Mouse (Mus musculus) limb, embryonic 13.5 days (tissue): ENCODE data around the gene Pdlim4. TPM values are rescaled to one million over a fixed set of nuclear protein-coding genes. Genes with fewer than 3 reads are reported as not detected.
A peak's percentile ranks its signal among the peaks of the same experiment; 100 is the strongest.

Experiments
- ATAC-seq: fragments of 200-750 bp; cut with Nextera tagmentation; 2 replicates; pipeline ENCODE4 v1.8.0; 2017; ENCODE audit warnings: low read depth, moderate number of reproducible peaks, moderate TSS enrichment; ENCODE audit not compliant: low FRiP score
- H3K27ac ChIP-seq: fragments of 300-500 bp; sonication (generic); 2 replicates; pipeline ENCODE4 v1.5.1; 2015; ENCODE audit warnings: inconsistent platforms, mild to moderate bottlenecking, moderate library complexity
- H3K27me3 ChIP-seq: fragments of 300-500 bp; sonication (generic); 2 replicates; pipeline ENCODE4 v1.6.1; 2015; ENCODE audit warnings: mild to moderate bottlenecking, inconsistent platforms
- H3K36me3 ChIP-seq: fragments of 300-500 bp; sonication (generic); 2 replicates; pipeline ENCODE4 v1.6.1; 2015; ENCODE audit warnings: inconsistent platforms, mild to moderate bottlenecking, moderate library complexity
- H3K4me1 ChIP-seq: fragments of 300-500 bp; sonication (generic); 2 replicates; pipeline ENCODE4 v1.6.1; 2015; ENCODE audit warnings: inconsistent platforms
- H3K4me2 ChIP-seq: fragments of 300-500 bp; sonication (generic); replicated peaks from 2 replicates; pipeline ENCODE4 v1.6.1; 2015; ENCODE audit warnings: inconsistent platforms, mild to moderate bottlenecking, moderate library complexity
- H3K4me3 ChIP-seq: fragments of 300-500 bp; sonication (generic); 2 replicates; pipeline ENCODE4 v1.5.1; 2015; ENCODE audit warnings: moderate library complexity, mild to moderate bottlenecking, inconsistent platforms
- H3K9ac ChIP-seq: fragments of 300-500 bp; sonication (generic); 2 replicates; pipeline ENCODE4 v1.6.1; 2015; ENCODE audit warnings: mild to moderate bottlenecking, inconsistent platforms
- H3K9me3 ChIP-seq: fragments of 300-500 bp; sonication (generic); 2 replicates; pipeline ENCODE4 v1.6.1; 2016; ENCODE audit warnings: inconsistent platforms
- WGBS: fragments of 180-500 bp; shearing (Covaris S2); methylation state at CpG from one replicate; pipeline ENCODE4 v1.1.7; 2015; 5-methylcytosine and 5-hydroxymethylcytosine counted together
- polyA plus RNA-seq: library from polyadenylated mRNA; unstranded; fragments of >200 nt; fragmentation: Nextera tagmentation; extraction: Ambion mirVana; gene quantifications from 2 replicates; pipeline ENCODE4 v1.2.1, GENCODE M21; 2015

Pdlim4 gene
- polyA plus RNA-seq, 1 experiment from 2014 or later, result 162 TPM

DNA sequence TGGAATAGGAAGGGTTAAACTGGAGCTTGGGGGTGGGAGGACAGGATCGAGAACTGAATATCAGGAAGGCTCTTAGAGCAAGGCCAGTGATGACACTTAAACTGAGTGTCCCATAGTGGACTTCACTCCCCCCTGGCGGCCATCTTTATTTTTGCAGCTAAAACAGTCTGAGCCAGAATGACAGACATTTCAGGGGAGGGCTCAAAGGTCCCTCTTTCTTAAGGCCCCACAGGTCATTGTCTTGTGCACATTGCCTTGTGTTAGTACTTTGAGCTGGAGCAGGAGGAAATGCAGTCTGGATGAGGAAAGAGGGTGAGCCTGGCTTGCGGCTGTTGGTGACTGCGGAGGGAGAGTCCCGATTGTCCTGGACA lies 20.1 kb upstream of the Pdlim4 start:
- no peak overlapping the region for H3K27ac ChIP-seq
- 45% methylated on average over 5 of the region's 5 CpGs for WGBS
- no peaks in the 10 kb centered on the region for H3K27me3 ChIP-seq
- no peaks in the 10 kb centered on the region for H3K36me3 ChIP-seq
- H3K4me3 ChIP-seq, result no peak overlapping the region
- H3K9me3 ChIP-seq, result no peaks in the 10 kb centered on the region
- H3K4me1 ChIP-seq, result peaks cover 17% of the 10 kb centered on the region
- H3K9ac ChIP-seq, result no peak overlapping the region
- no peak overlapping the region for H3K4me2 ChIP-seq
- 0 out of 2 replicates have a peak, but pooled peaks have one; percentile 24 for ATAC-seq

GRCm38 (mm10) chr11:54088253-54088946 lies 19.6 kb upstream of the Pdlim4 start:
- Histone ChIP-seq H3K4me3 (no peak overlapping the region), H3K4me1 (peaks cover 17% of the 10 kb centered on the region), H3K27ac (no peak overlapping the region), H3K9ac (no peak overlapping the region), H3K27me3 (no peaks in the 10 kb centered on the region), H3K9me3 (no peaks in the 10 kb centered on the region), H3K36me3 (no peaks in the 10 kb centered on the region), H3K4me2 (no peak overlapping the region)
- ATAC-seq, result no peak
- 81% methylated on average over 7 of the region's 7 CpGs for WGBS

DNA sequence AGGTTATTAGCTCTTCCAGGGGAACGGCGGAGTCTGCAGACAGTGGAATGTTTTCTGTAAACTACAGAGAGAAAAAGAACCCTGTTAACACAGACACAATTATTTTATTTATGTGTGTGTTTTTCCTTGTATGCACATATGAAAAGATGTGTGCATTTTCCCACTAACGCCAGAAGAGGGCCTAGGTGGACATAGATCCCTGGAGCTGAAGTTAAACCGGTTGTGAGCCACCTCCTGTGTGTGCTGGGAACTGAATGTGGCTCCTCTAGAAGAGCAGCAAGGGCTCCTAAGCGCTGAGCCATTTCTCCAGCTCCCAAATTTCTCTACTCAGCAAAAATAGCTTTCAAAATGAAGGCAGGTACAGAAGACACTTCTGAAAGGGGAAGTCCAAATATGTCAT lies 17.0 kb upstream of the Pdlim4 start:
- H3K4me3 ChIP-seq, result no peak overlapping the region
- H3K27ac ChIP-seq, result no peak overlapping the region
- no peaks in the 10 kb centered on the region for H3K9me3 ChIP-seq
- H3K4me2 ChIP-seq, result no peak overlapping the region
- H3K36me3 ChIP-seq, result no peaks in the 10 kb centered on the region
- no peak for ATAC-seq
- 68% methylated on average over 5 of the region's 5 CpGs for WGBS
- H3K4me1 ChIP-seq, result peaks cover 4% of the 10 kb centered on the region; the same call in 1 of the 2 replicates
- no peak overlapping the region for H3K9ac ChIP-seq
- no peaks in the 10 kb centered on the region for H3K27me3 ChIP-seq

DNA sequence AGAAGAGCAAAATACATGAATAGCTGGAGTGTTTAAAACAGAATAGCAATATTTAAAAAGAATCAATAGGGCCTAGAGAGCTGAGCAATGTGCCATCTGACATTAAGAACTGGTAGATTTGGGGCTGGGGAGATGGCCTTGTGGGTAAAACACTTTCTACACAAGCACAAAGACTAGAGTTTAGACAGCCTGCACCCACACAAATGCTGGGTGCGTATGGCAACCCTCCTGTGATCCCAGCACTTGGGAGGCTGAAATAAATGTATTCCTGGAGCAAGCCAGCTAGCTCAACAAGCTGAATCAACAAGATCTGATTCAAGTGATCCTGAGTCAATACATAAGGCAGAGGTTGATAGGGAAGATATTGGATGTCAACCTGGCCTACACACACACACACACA lies 16.2 kb upstream of the Pdlim4 start:
- no peak overlapping the region for H3K4me2 ChIP-seq
- no peaks in the 10 kb centered on the region for H3K27me3 ChIP-seq
- no peak overlapping the region for H3K9ac ChIP-seq
- no peaks in the 10 kb centered on the region for H3K9me3 ChIP-seq
- no peak for ATAC-seq
- 96% methylated on average over 1 of the region's 1 CpGs for WGBS
- H3K27ac ChIP-seq, result no peak overlapping the region
- H3K4me3 ChIP-seq, result no peak overlapping the region
- no peaks in the 10 kb centered on the region for H3K36me3 ChIP-seq
- no peaks in the 10 kb centered on the region for H3K4me1 ChIP-seq

DNA sequence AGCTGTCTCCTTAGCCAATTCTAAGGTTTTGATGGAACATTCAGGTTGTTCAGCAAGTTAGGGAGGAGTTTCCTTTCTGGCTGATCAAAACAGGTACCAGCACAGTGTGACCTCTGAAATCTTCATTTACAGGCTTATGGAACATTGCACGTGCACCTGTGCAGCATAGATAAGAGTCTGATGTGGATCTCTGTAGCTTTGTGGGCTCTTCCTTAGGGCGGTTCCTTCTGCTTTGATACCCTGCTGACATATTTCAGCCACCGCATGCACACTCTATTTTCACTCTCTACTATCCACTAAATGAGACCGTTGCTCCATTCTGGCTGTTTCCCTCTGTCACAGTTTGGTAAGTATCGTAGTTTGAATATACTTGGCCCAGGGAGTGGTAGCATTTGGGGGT lies 13.9 kb upstream of the Pdlim4 start:
- ATAC-seq, result no peak
- 94% methylated on average over 5 of the region's 5 CpGs for WGBS
- H3K9ac ChIP-seq, result no peak overlapping the region

GRCm38 (mm10) chr11:54080435-54080834 lies 11.6 kb upstream of the Pdlim4 start:
- Histone ChIP-seq H3K4me3 (no peak overlapping the region), H3K27me3 (no peaks in the 10 kb centered on the region), H3K4me1 (0 out of 2 replicates have a peak, but pooled peaks cover 4% of the 10 kb centered on the region), H3K9me3 (no peaks in the 10 kb centered on the region), H3K4me2 (no peak overlapping the region), H3K9ac (no peak overlapping the region), H3K27ac (no peak overlapping the region), H3K36me3 (no peaks in the 10 kb centered on the region)
- 25% methylated on average over 7 of the region's 7 CpGs for WGBS
- no peak for ATAC-seq

More for the DNA sequence above, 13.9 kb upstream of the Pdlim4 start:
- Histone ChIP-seq H3K36me3 (no peaks in the 10 kb centered on the region), H3K4me3 (no peak overlapping the region), H3K27ac (no peak overlapping the region), H3K4me1 (no peaks in the 10 kb centered on the region), H3K4me2 (no peak overlapping the region), H3K9me3 (no peaks in the 10 kb centered on the region), H3K27me3 (no peaks in the 10 kb centered on the region)

DNA sequence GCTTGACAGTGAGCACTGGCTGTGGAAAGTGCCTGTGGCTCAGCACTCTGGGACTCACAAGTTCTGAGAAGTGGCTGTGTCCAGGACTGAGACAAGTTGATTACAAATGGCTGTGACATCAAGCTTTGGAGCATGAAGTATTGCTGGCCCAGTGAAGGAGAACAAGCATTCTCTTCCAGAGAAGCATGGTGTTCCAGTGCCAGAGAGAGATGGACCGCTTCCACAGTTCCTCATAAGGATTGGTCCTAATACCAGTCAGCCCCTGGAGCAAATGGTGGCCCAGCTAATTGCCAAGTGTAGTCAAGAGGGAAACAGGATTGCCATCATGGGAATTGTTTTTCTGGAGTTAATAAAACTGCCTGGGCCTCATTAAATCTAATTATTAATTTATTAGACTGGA lies 7.3 kb upstream of the Pdlim4 start:
- Histone ChIP-seq H3K27me3 (no peaks in the 10 kb centered on the region), H3K9me3 (no peaks in the 10 kb centered on the region), H3K4me1 (0 out of 2 replicates have a peak, but pooled peaks cover 20% of the 10 kb centered on the region), H3K36me3 (no peaks in the 10 kb centered on the region), H3K4me2 (no peak overlapping the region), H3K4me3 (no peak overlapping the region), H3K27ac (no peak overlapping the region), H3K9ac (no peak overlapping the region)
- no peak for ATAC-seq
- WGBS, result 80% methylated on average over 1 of the region's 1 CpGs

GRCm38 (mm10) chr11:54075353-54075752 lies 6.5 kb upstream of the Pdlim4 start:
- 0 out of 2 replicates have a peak, but pooled peaks cover 20% of the 10 kb centered on the region for H3K4me1 ChIP-seq
- no peaks in the 10 kb centered on the region for H3K27me3 ChIP-seq
- H3K36me3 ChIP-seq, result no peaks in the 10 kb centered on the region
- no peaks in the 10 kb centered on the region for H3K9me3 ChIP-seq
- 59% methylated on average over 6 of the region's 6 CpGs for WGBS
- no peak overlapping the region for H3K27ac ChIP-seq
- no peak overlapping the region for H3K4me3 ChIP-seq
- H3K4me2 ChIP-seq, result no peak overlapping the region
- no peak overlapping the region for H3K9ac ChIP-seq
- ATAC-seq, result no peak

GRCm38 (mm10) chr11:54073291-54073690 lies 4.5 kb upstream of the Pdlim4 start:
- Histone ChIP-seq H3K36me3 (no peaks in the 10 kb centered on the region), H3K27me3 (no peaks in the 10 kb centered on the region), H3K9me3 (no peaks in the 10 kb centered on the region), H3K9ac (no peak overlapping the region), H3K27ac (no peak overlapping the region), H3K4me3 (no peak overlapping the region), H3K4me1 (peaks cover 30% of the 10 kb centered on the region), H3K4me2 (no peak overlapping the region)
- whole genome bisulfite sequencing, result 49% methylated on average over 4 of the region's 4 CpGs
- ATAC-seq, result no peak

DNA sequence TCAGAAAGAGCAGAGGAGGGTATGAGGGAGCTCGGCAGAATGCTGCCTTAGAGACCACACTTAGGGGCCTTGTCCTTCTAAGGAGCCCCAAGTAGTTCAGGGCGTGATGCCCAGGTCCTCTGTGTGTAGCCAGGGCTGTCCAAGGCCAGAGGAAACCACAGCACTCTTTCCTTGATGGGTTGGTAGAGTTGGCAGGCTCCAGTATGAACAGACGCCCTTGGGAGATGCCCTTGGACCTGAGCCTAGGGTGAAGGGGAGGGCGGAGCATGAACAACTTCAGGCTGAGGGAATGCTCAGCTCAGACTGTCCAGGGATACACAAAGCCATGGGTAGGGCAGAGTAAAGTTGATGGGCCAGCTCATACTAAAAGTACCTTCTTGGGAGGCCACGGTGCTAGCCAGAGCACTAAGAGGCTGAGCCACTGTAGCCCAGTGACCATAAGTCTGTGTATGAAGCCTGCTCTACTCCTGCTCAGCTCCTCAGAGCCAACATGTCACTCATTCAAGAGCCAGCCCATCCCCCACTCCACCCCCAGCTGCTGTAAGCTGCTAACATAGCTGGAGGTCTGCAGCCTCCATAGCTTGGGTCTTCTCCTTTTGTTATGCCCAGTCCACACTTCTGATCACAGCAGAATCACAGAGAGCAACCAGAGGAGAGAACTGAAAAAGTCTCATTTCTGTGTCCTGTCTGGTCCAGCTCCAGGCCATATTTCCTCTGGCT lies 3.1 kb upstream of the Pdlim4 start:
- H3K4me2 ChIP-seq, result no peak overlapping the region
- no peak overlapping the region for H3K4me3 ChIP-seq
- H3K4me1 ChIP-seq, result peaks cover 44% of the 10 kb centered on the region
- H3K27me3 ChIP-seq, result no peaks in the 10 kb centered on the region
- ATAC-seq, result no peak
- H3K9me3 ChIP-seq, result no peaks in the 10 kb centered on the region
- H3K27ac ChIP-seq, result no peak overlapping the region
- H3K36me3 ChIP-seq, result no peaks in the 10 kb centered on the region
- no peak overlapping the region for H3K9ac ChIP-seq
- WGBS, result 81% methylated on average over 5 of the region's 5 CpGs

- Histone ChIP-seq H3K27ac (peak overlapping the region; percentile 93), H3K4me1 (peaks cover 74% of the 10 kb centered on the region), H3K4me2 (peak overlapping the region; percentile 88), H3K27me3 (no peaks in the 10 kb centered on the region), H3K4me3 (peak overlapping the region; percentile 77), H3K9ac (peak overlapping the region; percentile 90), H3K9me3 (no peaks in the 10 kb centered on the region), H3K36me3 (peaks cover 15% of the 10 kb centered on the region)
- WGBS, result 6% methylated on average over 4 of the region's 4 CpGs
- no peak for ATAC-seq
Observed at GRCm38 (mm10) chr11:54067996-54068519, 756 bp downstream of the Pdlim4 start.

DNA sequence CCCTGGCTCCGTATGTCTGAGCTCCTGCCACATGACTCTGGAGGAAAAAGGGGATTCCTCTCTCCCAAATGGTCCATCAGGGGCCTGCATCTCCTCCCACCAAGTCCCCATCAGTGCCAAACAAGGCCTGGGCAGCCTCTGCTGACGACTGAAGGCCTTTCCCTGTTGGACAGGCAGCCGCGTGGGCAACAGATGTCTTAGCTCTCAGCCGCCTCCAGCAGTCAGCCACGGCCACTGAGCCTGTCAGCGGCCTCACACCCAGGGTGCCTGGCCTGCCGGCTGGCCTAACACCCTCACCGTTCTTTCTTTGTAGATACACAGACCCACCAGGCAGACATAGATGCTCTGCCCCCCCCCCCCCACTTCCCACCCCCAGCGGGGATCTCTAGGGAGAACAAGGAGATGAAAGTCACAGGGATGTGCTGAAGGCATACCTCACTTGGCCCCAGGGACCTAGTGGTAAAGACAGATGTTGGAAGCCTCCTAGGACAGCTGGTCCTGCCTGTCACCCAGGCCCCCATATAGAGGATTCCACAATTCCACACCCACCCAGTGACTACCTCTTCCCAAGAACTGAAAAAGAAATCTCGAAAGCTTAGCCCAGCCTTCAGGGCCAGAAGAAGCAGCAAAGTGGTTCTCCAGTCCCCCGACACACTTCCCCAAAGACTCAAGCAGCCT lies 1.4 kb downstream of the Pdlim4 start:
- peak overlapping the region; percentile 93 for H3K27ac ChIP-seq
- ATAC-seq, result peak; percentile 48
- 7% methylated on average over 12 of the region's 12 CpGs for WGBS

More for the DNA sequence above, 1.4 kb downstream of the Pdlim4 start:
- Histone ChIP-seq H3K4me1 (peaks cover 76% of the 10 kb centered on the region), H3K9ac (peak overlapping the region; percentile 90), H3K4me3 (peak overlapping the region; percentile 77), H3K9me3 (no peaks in the 10 kb centered on the region), H3K27me3 (no peaks in the 10 kb centered on the region), H3K4me2 (peak overlapping the region; percentile 88), H3K36me3 (peaks cover 16% of the 10 kb centered on the region)
